Comparison of ENCODE assay signal across 8 mouse cellular contexts in the genomic region with DNA sequence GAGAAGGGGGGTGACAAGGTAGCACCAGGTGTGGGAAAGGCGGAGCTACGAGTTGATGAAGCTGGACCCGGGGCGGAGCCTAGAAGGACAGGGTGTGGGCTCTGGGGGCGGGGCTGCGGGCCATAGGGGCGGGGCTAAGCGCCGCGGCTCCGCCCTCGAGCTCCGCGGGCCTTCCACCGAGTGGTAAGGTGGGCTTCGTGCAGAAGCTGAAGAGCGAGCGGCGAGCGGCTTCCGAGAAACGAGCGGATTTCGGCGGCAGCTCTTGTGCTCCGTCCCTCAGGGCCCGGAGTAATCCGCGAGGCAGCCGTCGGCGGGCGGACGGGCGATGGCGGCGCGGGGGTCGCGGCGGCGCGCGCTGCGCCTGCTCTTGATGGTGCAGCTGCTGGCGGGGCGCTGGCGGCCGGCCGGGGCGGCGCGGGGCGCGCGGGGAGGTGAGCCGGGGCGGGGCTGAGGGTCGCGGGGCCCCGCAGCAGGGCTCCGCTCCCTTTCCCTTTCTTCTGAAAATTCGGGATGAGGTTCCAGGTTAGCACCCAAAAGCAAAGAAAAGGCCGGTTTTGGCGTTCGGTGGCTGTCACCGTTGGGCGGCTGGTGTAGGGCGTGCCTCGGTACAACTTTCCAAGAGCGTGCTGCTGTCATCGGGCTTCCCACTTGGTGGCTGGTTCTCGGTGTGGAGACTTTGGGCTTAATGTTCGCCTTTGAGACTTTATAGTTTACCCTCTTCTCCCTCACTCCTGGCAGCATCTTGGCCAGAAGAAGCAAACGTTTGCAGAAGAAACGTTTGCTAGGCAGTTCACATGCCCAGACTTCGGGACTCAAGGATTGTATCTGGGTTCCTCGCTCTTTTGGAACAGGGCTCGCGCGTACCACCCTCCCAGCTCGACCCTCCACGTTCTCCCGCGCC. TPM values are rescaled to one million over a fixed set of nuclear protein-coding genes. Genes with fewer than 3 reads are reported as not detected.
DNase-seq lines count a peak whose midpoint lies in the region; ATAC-seq and TF ChIP-seq lines count a peak whose summit lies in the region.

No protein-coding gene starts in this region.

- peak overlapping the region; percentile 68 for H3K9ac ChIP-seq in heart, embryonic 14.5 days (ENCODE audit: low read length)
- peak overlapping the region; percentile 54 for H3K9ac ChIP-seq in stomach, postnatal 0 days (ENCODE audit: low read length)

- H3K4me2 ChIP-seq in heart, embryonic 14.5 days (ENCODE audit: low read length): peak overlapping the region; percentile 98
- H3K4me2 ChIP-seq in stomach, postnatal 0 days (replicated peaks; ENCODE audit: low read depth): peak overlapping the region; percentile 87

- peaks cover 2 to 11% of the 10 kb centered on the region in 2 experiments; a peak in 3 of 4 replicates for H3K4me1 ChIP-seq in heart, embryonic 14.5 days (ENCODE audit: control insufficient read depth in 2 of 2, insufficient read depth in 2 of 2, low read length in 2 of 2)
- H3K4me1 ChIP-seq in stomach, postnatal 0 days (replicated peaks; ENCODE audit: control insufficient read depth, insufficient read depth): no peaks in the 10 kb centered on the region

- peak; percentile 59 for ATAC-seq in heart, embryonic 14.5 days (ENCODE audit: insufficient number of reproducible peaks, insufficient read depth, low FRiP score, low read depth)
- peak; percentile 72 for ATAC-seq in megakaryocyte progenitor cell, adult 5-6 weeks (replicated peaks; ENCODE audit: poor library complexity)
- ATAC-seq in stomach, postnatal 0 days (ENCODE audit: low FRiP score, low TSS enrichment): peak; percentile 84

- no peak for TF ChIP-seq CTCF in stomach, postnatal 0 days (IDR thresholded peaks at IDR 0.05; ENCODE audit: low read depth)

- no peak overlapping the region for H3K27ac ChIP-seq in heart, embryonic 14.5 days (replicated peaks in 1 of 2; ENCODE audit: control insufficient read depth in 1 of 2, insufficient read depth in 1 of 2, low read depth in 2 of 2, low read length in 2 of 2)
- no peak overlapping the region for H3K27ac ChIP-seq in stomach, postnatal 0 days (replicated peaks)

- H3K4me3 ChIP-seq in heart, embryonic 14.5 days (ENCODE audit: control insufficient read depth in 1 of 2, insufficient read depth in 1 of 2, low read depth in 1 of 2, low read length in 2 of 2): peak overlapping the region; percentile 59 to 64
- H3K4me3 ChIP-seq in stomach, postnatal 0 days (ENCODE audit: low read depth, low read length): peak overlapping the region; percentile 52

- peaks cover 48% of the 10 kb centered on the region for H3K27me3 ChIP-seq in heart, embryonic 14.5 days (ENCODE audit: control insufficient read depth, insufficient read depth, low read length)
- peaks cover 2% of the 10 kb centered on the region; the same call in 1 of the 2 replicates for H3K27me3 ChIP-seq in stomach, postnatal 0 days (ENCODE audit: control insufficient read depth, insufficient read depth, low read length)

- no peaks in the 10 kb centered on the region for H3K36me3 ChIP-seq in heart, embryonic 14.5 days (ENCODE audit: control insufficient read depth, insufficient read depth, low read length)
- no peaks in the 10 kb centered on the region for H3K36me3 ChIP-seq in stomach, postnatal 0 days (ENCODE audit: control insufficient read depth, insufficient read depth, low read length)

- no peaks in the 10 kb centered on the region for H3K9me3 ChIP-seq in heart, embryonic 14.5 days (ENCODE audit: control insufficient read depth, low read length)
- no peaks in the 10 kb centered on the region for H3K9me3 ChIP-seq in stomach, postnatal 0 days (ENCODE audit: control insufficient read depth, low read length)

- WGBS in heart, embryonic 14.5 days: under 1% methylated on average over 79 of the region's 85 CpGs
- 2% methylated on average over 44 of the region's 85 CpGs for WGBS in stomach, postnatal 0 days

- no peak for TF ChIP-seq EP300 in stomach, postnatal 0 days (optimal IDR thresholded peaks at IDR 0.05)

- DNase-seq in right cerebral cortex, postnatal 25 days: peak; percentile 12
- no peak for DNase-seq in right cerebral cortex, postnatal 14 days
- peak; percentile 15 for DNase-seq in c-Kit-positive CD71-positive TER-119-negative erythroid progenitor cells, embryonic 14.5 days (ENCODE audit: low read depth)
- peak; percentile 18 to 59 for DNase-seq in kidney, postnatal 36 days
- DNase-seq in stomach, postnatal 0 days (ENCODE audit: low spot score): peak; percentile 70
- no peak for DNase-seq in frontal cortex, postnatal 36 days (ENCODE audit: low spot score in 2 of 2)

RNA-seq across cellular contexts. Expression of a gene that starts 0.9 kb away (rescaled TPM):
- polyA plus RNA-seq in heart, embryonic 14.5 days (2014; fragmentation: Nextera tagmentation; extraction: Ambion mirVana): 0.16 and 0.27 TPM in 2 replicates
- not detected in 2 replicates for total RNA-seq in megakaryocyte progenitor cell, adult 5-6 weeks (2015)
- not detected in 2 replicates for total RNA-seq in megakaryocyte progenitor cell, adult 5-6 weeks (2017)
- 1.1 and 1.3 TPM in 2 replicates for polyA plus RNA-seq in stomach, postnatal 0 days (2015; fragmentation: Nextera tagmentation; extraction: Ambion mirVana)

RNA-seq across cellular contexts. Expression of a gene that starts 30.7 kb away (rescaled TPM):
- polyA plus RNA-seq in heart, embryonic 14.5 days (2014; fragmentation: Nextera tagmentation; extraction: Ambion mirVana): 1.2 and 1.3 TPM in 2 replicates
- total RNA-seq in megakaryocyte progenitor cell, adult 5-6 weeks (2015): 0.86 TPM in 1 of 2 replicates, not detected in the other
- total RNA-seq in megakaryocyte progenitor cell, adult 5-6 weeks (2017): 0.30 TPM in 1 of 2 replicates, not detected in the other
- 0.25 and 0.44 TPM in 2 replicates for polyA plus RNA-seq in stomach, postnatal 0 days (2015; fragmentation: Nextera tagmentation; extraction: Ambion mirVana)

RNA-seq across cellular contexts. Expression of a gene that starts 31.0 kb away (rescaled TPM):
- 224 and 239 TPM in 2 replicates for polyA plus RNA-seq in heart, embryonic 14.5 days (2014; fragmentation: Nextera tagmentation; extraction: Ambion mirVana)
- 326 and 380 TPM in 2 replicates for total RNA-seq in megakaryocyte progenitor cell, adult 5-6 weeks (2015)
- 436 and 454 TPM in 2 replicates for total RNA-seq in megakaryocyte progenitor cell, adult 5-6 weeks (2017)
- polyA plus RNA-seq in stomach, postnatal 0 days (2015; fragmentation: Nextera tagmentation; extraction: Ambion mirVana): 196 and 201 TPM in 2 replicates

RNA-seq across cellular contexts. Expression of a gene that starts 44.8 kb away (rescaled TPM):
- polyA plus RNA-seq in heart, embryonic 14.5 days (2014; fragmentation: Nextera tagmentation; extraction: Ambion mirVana): 0.05 and 0.66 TPM in 2 replicates
- total RNA-seq in megakaryocyte progenitor cell, adult 5-6 weeks (2015): not detected in 2 replicates
- not detected in 2 replicates for total RNA-seq in megakaryocyte progenitor cell, adult 5-6 weeks (2017)
- 3.2 and 3.8 TPM in 2 replicates for polyA plus RNA-seq in stomach, postnatal 0 days (2015; fragmentation: Nextera tagmentation; extraction: Ambion mirVana)

Comparison
In these comparisons a context has a peak if more than half of its experiments do, and no peak if none do; other contexts are left out.
1. DNase-seq: peak in right cerebral cortex, postnatal 25 days (single experiment), c-Kit-positive CD71-positive TER-119-negative erythroid progenitor cells, embryonic 14.5 days (single experiment), kidney, postnatal 36 days (2 of 2) and stomach, postnatal 0 days (single experiment); none in right cerebral cortex, postnatal 14 days (single experiment) and frontal cortex, postnatal 36 days (0 of 2).
2. Peak in every context shown above with its lines, with median percentiles within 50 percentile points of each other: ATAC-seq.